ENCODE assay signal across 8 mouse cellular contexts in the genomic region with DNA sequence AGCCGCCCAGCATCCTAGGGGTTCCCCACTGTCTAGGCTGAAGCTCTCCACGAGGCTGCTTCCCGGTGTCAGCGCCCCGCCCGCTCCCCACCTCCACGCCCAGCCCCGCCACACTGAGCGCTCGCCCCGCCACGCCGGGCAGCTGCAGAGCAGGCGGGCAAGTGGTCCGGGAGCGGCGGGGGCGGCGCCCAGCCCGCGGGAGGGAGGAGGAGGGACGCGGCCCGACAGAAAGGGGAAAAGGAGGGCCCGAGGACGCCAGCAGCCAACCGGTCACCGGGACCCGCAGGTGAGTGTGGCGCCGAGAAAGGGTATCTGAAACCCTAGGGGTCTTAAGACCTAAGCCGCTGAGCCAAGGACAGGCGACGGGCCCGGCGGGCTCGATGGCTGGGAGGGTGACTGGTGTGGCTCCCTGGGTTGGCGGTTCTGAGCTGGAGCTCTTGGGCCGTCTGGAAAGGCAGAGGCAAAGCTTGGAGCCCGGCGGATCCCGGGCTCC. TPM values are rescaled to one million over a fixed set of nuclear protein-coding genes. Genes with fewer than 3 reads are reported as not detected.
DNase-seq lines count a peak whose midpoint lies in the region; ATAC-seq lines count a peak whose summit lies in the region.

A gene (plus strand): TSS at position 227 of the 493 bp plus-strand sequence.

- H3K9ac ChIP-seq in intestine, embryonic 16.5 days (ENCODE audit: low read depth, low read length), result peak within 1 kb of the TSS; percentile 49; the same call in 1 of the 2 replicates
- H3K9ac ChIP-seq in lung, embryonic 16.5 days (ENCODE audit: low read length), result peak within 1 kb of the TSS; percentile 57

- H3K4me3 ChIP-seq in intestine, embryonic 16.5 days (ENCODE audit: low read length), result peak within 1 kb of the TSS; percentile 49
- H3K4me3 ChIP-seq in lung, embryonic 16.5 days (ENCODE audit: low read length), result peak within 1 kb of the TSS; percentile 53

- peak; percentile 86 for DNase-seq in heart, adult 11 months
- DNase-seq in heart, adult 8-10 months (ENCODE audit: low spot score), result no peak
- peak; percentile 47 for DNase-seq in adrenal gland, postnatal 14 days
- peak; percentile 9 for DNase-seq in gastrocnemius, postnatal 25 days
- peak; percentile 12 to 23 for DNase-seq in right cerebral cortex, postnatal 10 days (ENCODE audit: low spot score in 2 of 2)

- no peaks in the 10 kb centered on the region for H3K36me3 ChIP-seq in intestine, embryonic 16.5 days (ENCODE audit: control insufficient read depth, insufficient read depth, low read length)
- no peaks in the 10 kb centered on the region for H3K36me3 ChIP-seq in lung, embryonic 16.5 days (ENCODE audit: control insufficient read depth, insufficient read depth, low read length)

- H3K4me1 ChIP-seq in intestine, embryonic 16.5 days (ENCODE audit: control insufficient read depth, insufficient read depth, low read length), result no peaks in the 10 kb centered on the region
- no peaks in the 10 kb centered on the region for H3K4me1 ChIP-seq in lung, embryonic 16.5 days (replicated peaks; ENCODE audit: control insufficient read depth, insufficient read depth, low read length)

- H3K27ac ChIP-seq in intestine, embryonic 16.5 days (ENCODE audit: low read length), result no peak within 1 kb of the TSS
- H3K27ac ChIP-seq in lung, embryonic 16.5 days (ENCODE audit: low read length), result no peak within 1 kb of the TSS

- peak within 1 kb of the TSS; percentile 67 for H3K4me2 ChIP-seq in intestine, embryonic 16.5 days (ENCODE audit: low read depth, low read length)
- peak within 1 kb of the TSS; percentile 74 for H3K4me2 ChIP-seq in lung, embryonic 16.5 days (ENCODE audit: low read depth, low read length)

- peaks cover 4% of the 10 kb centered on the region for H3K27me3 ChIP-seq in intestine, embryonic 16.5 days (replicated peaks; ENCODE audit: control insufficient read depth, insufficient read depth, low read length)
- H3K27me3 ChIP-seq in lung, embryonic 16.5 days (ENCODE audit: control insufficient read depth, insufficient read depth, low read depth, low read length), result peaks cover 11% of the 10 kb centered on the region

- H3K9me3 ChIP-seq in intestine, embryonic 16.5 days (ENCODE audit: control insufficient read depth, low read length), result no peaks in the 10 kb centered on the region
- no peaks in the 10 kb centered on the region for H3K9me3 ChIP-seq in lung, embryonic 16.5 days (ENCODE audit: control insufficient read depth, low read length)

- peak; percentile 88 for ATAC-seq in intestine, embryonic 16.5 days
- peak; percentile 82 for ATAC-seq in lung, embryonic 16.5 days (ENCODE audit: low read depth)
- ATAC-seq in inflammation-experienced regulatory T-cells, adult 6 months, result no peak

- WGBS in intestine, embryonic 16.5 days, result 9% methylated on average over 28 of the region's 42 CpGs
- 15% methylated on average over 32 of the region's 42 CpGs for WGBS in lung, embryonic 16.5 days

RNA-seq across cellular contexts. Expression of the gene that starts here (rescaled TPM):
- total RNA-seq in heart, adult 8-10 months (2022), result under 1 TPM; 0.52 to 0.72 (median 0.57) TPM
- 1.5 TPM in 2 replicates for total RNA-seq in adrenal gland, postnatal 14 days (2021)
- total RNA-seq in gastrocnemius, postnatal 25 days (2021), result 1 to 10 TPM in 1 of 2 experiments, under 1 TPM in 1; 0.69 to 1.7 TPM
- polyA plus RNA-seq in intestine, embryonic 16.5 days (2015; fragmentation: Nextera tagmentation; extraction: Ambion mirVana), result 0.86 and 0.93 TPM in 2 replicates
- polyA plus RNA-seq in lung, embryonic 16.5 days (2015; fragmentation: Nextera tagmentation; extraction: Ambion mirVana), result 5.8 and 7.5 TPM in 2 replicates
- not detected for polyA plus RNA-seq in inflammation-experienced regulatory T-cells, adult 6 months (2017; shearing (Covaris generic))

Comparison
In these comparisons a context has a peak if more than half of its experiments do, and no peak if none do; other contexts are left out.
1. Peak in ATAC-seq, H3K4me3 ChIP-seq, H3K9ac ChIP-seq and H3K4me2 ChIP-seq in intestine, embryonic 16.5 days; RNA of the gene not detected or under 1 TPM.